Mouse (Mus musculus): ENCODE measurements at regions not wholly inside any gene's neighbourhood (a gene's known extent, or its start where the extent isn't known, plus 50 kb on each side); places are given as distances from the start of the nearest gene placed in this dataset.

DNA sequence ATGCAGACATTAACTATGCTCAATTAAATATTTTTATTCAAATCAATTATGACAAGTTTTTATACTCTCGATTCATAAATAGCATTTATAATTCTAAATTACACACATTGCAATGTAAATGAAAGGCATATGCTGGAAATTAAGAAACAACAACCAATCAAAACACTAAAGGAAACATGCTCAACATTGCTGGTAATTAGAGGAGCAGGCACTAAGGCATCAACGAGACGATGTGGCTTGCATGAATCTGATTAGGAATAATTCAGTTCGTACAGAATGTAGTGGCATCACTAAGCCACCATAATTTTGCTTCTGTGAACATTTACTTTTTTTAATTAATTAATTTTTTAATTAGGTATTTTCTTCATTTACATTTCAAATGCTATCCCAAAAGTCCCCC lies 266.2 kb upstream of the Marcks start:
- Histone ChIP-seq H3K4me3 (no peak overlapping the region), H3K4me2 (replicated peaks) (no peak overlapping the region), H3K27me3 (replicated peaks) (no peaks in the 10 kb centered on the region), H3K4me1 (no peaks in the 10 kb centered on the region), H3K9me3 (no peaks in the 10 kb centered on the region), H3K36me3 (no peaks in the 10 kb centered on the region), H3K27ac (no peak overlapping the region), H3K9ac (no peak overlapping the region)
- 92% methylated on average over 4 of the region's 4 CpGs for WGBS
- ATAC-seq (ENCODE audit: low FRiP score, low read depth) = no peak

GRCm38 (mm10) chr10:37404407-37404806 lies 265.7 kb upstream of the Marcks start:
- H3K27me3 ChIP-seq (replicated peaks) = no peaks in the 10 kb centered on the region
- no peaks in the 10 kb centered on the region for H3K36me3 ChIP-seq
- no peak for ATAC-seq (ENCODE audit: low FRiP score, low read depth)
- H3K4me3 ChIP-seq = no peak overlapping the region
- H3K4me2 ChIP-seq (replicated peaks) = no peak overlapping the region
- no peaks in the 10 kb centered on the region for H3K9me3 ChIP-seq
- no peaks in the 10 kb centered on the region for H3K4me1 ChIP-seq
- no peak overlapping the region for H3K27ac ChIP-seq
- H3K9ac ChIP-seq = no peak overlapping the region

DNA sequence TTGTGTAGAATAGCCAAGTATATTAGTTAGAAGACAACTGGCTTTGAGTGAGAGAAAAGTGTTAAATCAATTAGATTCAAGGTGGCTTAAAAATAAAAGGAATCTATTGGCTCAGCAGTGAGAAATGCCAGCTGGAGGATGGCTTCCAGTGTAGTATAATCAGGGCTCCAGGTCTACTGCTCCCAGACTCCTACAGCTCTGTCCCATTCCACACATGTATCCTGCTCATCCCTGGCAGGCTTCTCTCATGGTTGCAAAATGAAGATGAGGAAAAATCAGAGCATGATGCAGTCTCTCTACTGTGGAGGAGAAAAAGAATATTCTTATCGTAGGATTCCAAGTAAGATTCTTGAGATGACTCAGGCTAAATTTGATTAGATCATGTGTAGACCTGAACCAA lies 263.7 kb upstream of the Marcks start:
- no peak overlapping the region for H3K9ac ChIP-seq
- no peaks in the 10 kb centered on the region for H3K9me3 ChIP-seq
- no peaks in the 10 kb centered on the region for H3K27me3 ChIP-seq (replicated peaks)
- H3K27ac ChIP-seq = no peak overlapping the region
- ATAC-seq (ENCODE audit: low FRiP score, low read depth) = no peak
- WGBS = 96% methylated on average over 1 of the region's 1 CpGs
- H3K36me3 ChIP-seq = no peaks in the 10 kb centered on the region
- H3K4me2 ChIP-seq (replicated peaks) = no peak overlapping the region
- H3K4me1 ChIP-seq = peaks cover 4% of the 10 kb centered on the region
- no peak overlapping the region for H3K4me3 ChIP-seq

DNA sequence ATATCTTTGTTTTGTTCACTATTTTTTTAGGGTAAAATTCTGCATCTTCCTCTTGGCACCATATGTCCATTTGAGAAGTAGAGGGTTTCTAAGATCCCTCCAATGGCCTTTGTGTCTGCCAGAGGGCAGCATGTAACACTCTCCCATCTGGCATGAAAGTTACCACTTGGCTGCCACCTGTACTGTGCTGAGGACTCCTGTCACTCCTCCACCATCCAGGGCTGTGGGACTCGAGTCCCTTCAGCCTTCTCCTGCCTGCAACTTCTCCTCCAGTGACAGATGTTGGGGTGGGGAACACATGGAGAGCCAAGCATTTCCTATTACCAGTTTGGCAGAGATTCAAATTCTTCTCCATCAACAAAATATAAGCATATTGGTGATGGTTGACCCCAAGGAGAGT lies 262.3 kb upstream of the Marcks start:
- no peaks in the 10 kb centered on the region for H3K27me3 ChIP-seq (replicated peaks)
- H3K4me1 ChIP-seq = peaks cover 8% of the 10 kb centered on the region
- H3K9me3 ChIP-seq = no peaks in the 10 kb centered on the region
- WGBS = 56% methylated on average over 1 of the region's 1 CpGs
- H3K4me3 ChIP-seq = no peak overlapping the region
- no peak overlapping the region for H3K27ac ChIP-seq
- H3K9ac ChIP-seq = no peak overlapping the region
- no peak for ATAC-seq (ENCODE audit: low FRiP score, low read depth)
- H3K4me2 ChIP-seq (replicated peaks) = no peak overlapping the region
- H3K36me3 ChIP-seq = no peaks in the 10 kb centered on the region

GRCm38 (mm10) chr10:37400379-37400778 lies 261.7 kb upstream of the Marcks start:
- H3K36me3 ChIP-seq = no peaks in the 10 kb centered on the region
- 0 out of 2 replicates have a peak overlapping the region, but pooled peaks have one; percentile 8 for H3K4me2 ChIP-seq (replicated peaks)
- no peak overlapping the region for H3K27ac ChIP-seq
- H3K27me3 ChIP-seq (replicated peaks) = no peaks in the 10 kb centered on the region
- peaks cover 8% of the 10 kb centered on the region for H3K4me1 ChIP-seq
- ATAC-seq (ENCODE audit: low FRiP score, low read depth) = no peak
- WGBS = 12% methylated on average over 4 of the region's 4 CpGs
- H3K4me3 ChIP-seq = no peak overlapping the region
- no peaks in the 10 kb centered on the region for H3K9me3 ChIP-seq
- no peak overlapping the region for H3K9ac ChIP-seq

- 0 out of 2 replicates have a peak overlapping the region, but pooled peaks have one; percentile 42 for H3K9ac ChIP-seq
- peak; percentile 96 for ATAC-seq (ENCODE audit: low FRiP score, low read depth)
- WGBS = under 1% methylated on average over 18 of the region's 18 CpGs
These were observed 258.7 kb upstream of the Marcks start for GRCm38 (mm10) chr10:37397271-37397991.

DNA sequence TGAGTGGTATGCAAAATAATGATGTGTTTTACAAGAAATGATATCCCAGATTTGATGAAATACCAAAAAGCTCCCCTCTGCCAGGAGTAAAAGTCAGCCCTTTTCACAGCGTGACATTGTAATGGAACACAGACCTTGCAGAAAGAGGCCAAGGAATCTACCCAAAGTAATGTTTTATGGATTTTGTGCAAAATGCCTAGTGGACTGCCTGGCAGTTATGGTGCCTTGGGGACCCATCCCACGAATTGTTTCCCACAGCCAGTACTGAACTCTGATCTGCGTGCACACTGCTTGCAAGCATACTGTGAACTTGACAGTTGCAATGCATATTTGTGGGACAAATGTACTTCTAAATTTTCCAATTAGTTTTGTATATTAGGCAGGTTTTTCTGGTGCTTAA lies 251.3 kb upstream of the Marcks start:
- Histone ChIP-seq H3K4me1 (0 out of 2 replicates have a peak, but pooled peaks cover 3% of the 10 kb centered on the region), H3K27ac (no peak overlapping the region), H3K4me3 (no peak overlapping the region), H3K36me3 (no peaks in the 10 kb centered on the region), H3K9ac (no peak overlapping the region), H3K9me3 (no peaks in the 10 kb centered on the region), H3K27me3 (replicated peaks) (no peaks in the 10 kb centered on the region), H3K4me2 (replicated peaks) (no peak overlapping the region)
- 42% methylated on average over 3 of the region's 3 CpGs for WGBS
- no peak for ATAC-seq (ENCODE audit: low FRiP score, low read depth)

More at GRCm38 (mm10) chr10:37397271-37397991, 258.7 kb upstream of the Marcks start:
- Histone ChIP-seq H3K36me3 (no peaks in the 10 kb centered on the region), H3K9me3 (no peaks in the 10 kb centered on the region), H3K4me3 (peak overlapping the region; percentile 29), H3K27ac (peak overlapping the region; percentile 50; the same call in 1 of the 2 replicates), H3K4me1 (peaks cover 8% of the 10 kb centered on the region), H3K4me2 (replicated peaks) (peak overlapping the region; percentile 59), H3K27me3 (replicated peaks) (no peaks in the 10 kb centered on the region)

DNA sequence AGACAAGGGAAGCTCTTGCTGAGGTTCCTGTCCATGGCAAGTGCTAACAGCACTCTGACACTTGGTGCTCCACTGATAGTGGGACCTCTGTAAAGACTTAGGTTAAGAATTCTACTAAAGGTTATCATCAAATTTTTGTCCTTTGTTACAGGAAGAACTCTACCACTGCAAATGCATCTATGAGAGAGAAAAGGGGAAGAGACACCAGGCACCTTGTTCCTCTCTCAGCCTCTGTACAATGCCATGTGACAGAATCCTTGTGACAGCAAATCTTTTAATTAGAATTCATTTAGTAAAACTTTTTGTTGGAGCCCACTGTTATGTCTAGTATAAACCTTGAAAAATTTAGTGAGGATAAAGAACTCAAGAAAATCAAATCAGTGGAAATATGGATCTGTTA lies 247.5 kb upstream of the Marcks start:
- H3K9ac ChIP-seq = no peak overlapping the region
- no peak for ATAC-seq (ENCODE audit: low FRiP score, low read depth)
- H3K4me1 ChIP-seq = 0 out of 2 replicates have a peak, but pooled peaks cover 3% of the 10 kb centered on the region
- no peak overlapping the region for H3K4me2 ChIP-seq (replicated peaks)
- H3K9me3 ChIP-seq = no peaks in the 10 kb centered on the region
- no peaks in the 10 kb centered on the region for H3K27me3 ChIP-seq (replicated peaks)
- no peak overlapping the region for H3K4me3 ChIP-seq
- H3K36me3 ChIP-seq = no peaks in the 10 kb centered on the region
- H3K27ac ChIP-seq = no peak overlapping the region

DNA sequence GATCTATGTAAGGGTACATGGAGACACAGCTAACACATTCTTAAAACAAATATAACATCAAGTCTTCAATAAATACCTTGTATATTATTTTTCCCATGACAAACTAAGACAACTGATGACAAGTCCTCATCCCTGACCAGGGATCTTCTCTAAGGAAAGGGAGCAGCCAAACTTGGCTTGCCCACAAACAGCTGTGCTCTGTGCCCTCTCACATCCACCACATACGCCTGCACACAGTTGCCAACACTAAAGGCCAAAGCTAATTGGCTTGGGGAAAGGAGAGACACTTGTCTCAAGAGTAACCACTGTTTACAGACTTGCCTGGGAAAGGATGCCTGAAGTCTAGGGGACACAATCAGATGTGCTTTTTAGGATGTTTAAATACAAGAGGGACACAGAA lies 241.3 kb upstream of the Marcks start:
- WGBS = 70% methylated on average over 1 of the region's 1 CpGs
- Histone ChIP-seq H3K27me3 (replicated peaks) (no peaks in the 10 kb centered on the region), H3K4me2 (replicated peaks) (no peak overlapping the region), H3K9ac (no peak overlapping the region), H3K4me3 (no peak overlapping the region), H3K36me3 (no peaks in the 10 kb centered on the region), H3K27ac (no peak overlapping the region), H3K4me1 (peaks cover 6% of the 10 kb centered on the region; the same call in 1 of the 2 replicates), H3K9me3 (no peaks in the 10 kb centered on the region)
- no peak for ATAC-seq (ENCODE audit: low FRiP score, low read depth)

DNA sequence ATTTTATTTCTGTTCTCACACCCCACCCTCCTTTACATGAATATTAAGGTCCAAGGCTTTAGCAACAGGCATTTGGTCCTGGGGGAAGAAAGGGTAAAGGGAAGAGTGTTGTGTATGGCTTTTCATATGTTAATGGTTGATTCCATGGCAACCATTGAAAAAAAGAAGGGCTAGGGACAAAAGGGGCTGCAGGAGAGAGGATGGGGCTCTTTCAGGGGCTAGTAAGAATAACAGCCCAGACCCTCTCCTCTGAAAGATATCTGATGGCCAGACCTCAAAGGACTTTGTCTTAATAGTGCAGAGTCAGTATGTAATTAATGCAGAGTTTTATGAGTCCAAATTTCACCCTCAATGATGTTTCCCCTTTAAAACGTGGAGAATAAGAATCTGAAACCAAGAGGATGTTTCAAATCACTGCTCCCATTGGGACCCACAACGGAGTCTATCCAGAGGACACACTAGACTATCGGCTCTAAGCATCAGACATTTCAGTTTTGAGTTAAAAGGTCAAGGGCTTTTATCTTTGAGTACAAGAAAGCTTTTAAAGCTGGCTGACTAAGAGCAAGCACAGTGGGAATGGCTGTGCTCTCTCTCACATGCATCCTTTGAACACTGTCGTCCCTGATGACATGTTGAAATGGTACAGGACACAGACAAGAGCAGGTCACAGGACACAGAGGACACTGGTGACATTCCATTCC lies 239.4 kb upstream of the Marcks start:
- Histone ChIP-seq H3K4me1 (peaks cover 6% of the 10 kb centered on the region; the same call in 1 of the 2 replicates), H3K27ac (no peak overlapping the region; the same call in 1 of the 2 replicates), H3K4me2 (replicated peaks) (peak overlapping the region; percentile 38), H3K9ac (no peak overlapping the region), H3K9me3 (no peaks in the 10 kb centered on the region), H3K27me3 (replicated peaks) (no peaks in the 10 kb centered on the region), H3K36me3 (no peaks in the 10 kb centered on the region), H3K4me3 (no peak overlapping the region)
- peak; percentile 94 for ATAC-seq (ENCODE audit: low FRiP score, low read depth)
- WGBS = 5% methylated on average over 4 of the region's 4 CpGs

GRCm38 (mm10) chr10:37377258-37378001 lies 238.7 kb upstream of the Marcks start:
- Histone ChIP-seq H3K9me3 (no peaks in the 10 kb centered on the region), H3K27ac (no peak overlapping the region), H3K27me3 (replicated peaks) (no peaks in the 10 kb centered on the region), H3K9ac (no peak overlapping the region), H3K36me3 (no peaks in the 10 kb centered on the region), H3K4me1 (peaks cover 6% of the 10 kb centered on the region; the same call in 1 of the 2 replicates), H3K4me2 (replicated peaks) (0 out of 2 replicates have a peak overlapping the region, but pooled peaks have one; percentile 38), H3K4me3 (no peak overlapping the region)
- ATAC-seq (ENCODE audit: low FRiP score, low read depth) = peak; percentile 22
- 83% methylated on average over 1 of the region's 1 CpGs for WGBS

DNA sequence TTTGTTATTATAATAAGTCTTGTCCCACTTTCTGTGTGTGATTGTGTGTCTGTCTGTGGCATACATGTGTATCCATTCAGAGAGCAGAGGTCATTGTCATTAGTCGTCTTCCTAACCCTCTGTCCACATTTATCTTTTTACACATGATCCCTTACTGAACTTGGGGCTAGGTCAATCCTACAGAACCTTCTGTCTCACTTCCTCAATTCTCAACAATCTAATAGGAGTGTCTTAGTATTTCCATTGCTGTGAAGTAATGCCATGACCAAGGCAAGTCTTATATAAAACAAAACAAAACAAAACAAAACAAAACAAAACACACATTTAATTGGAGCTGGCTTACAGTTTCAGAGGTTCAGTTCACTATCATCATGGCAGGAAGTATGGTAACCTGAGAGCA lies 237.5 kb upstream of the Marcks start:
- peaks cover 6% of the 10 kb centered on the region; the same call in 1 of the 2 replicates for H3K4me1 ChIP-seq
- H3K4me3 ChIP-seq = no peak overlapping the region
- H3K36me3 ChIP-seq = no peaks in the 10 kb centered on the region
- H3K27me3 ChIP-seq (replicated peaks) = no peaks in the 10 kb centered on the region
- H3K4me2 ChIP-seq (replicated peaks) = no peak overlapping the region
- H3K27ac ChIP-seq = no peak overlapping the region
- H3K9ac ChIP-seq = no peak overlapping the region
- ATAC-seq (ENCODE audit: low FRiP score, low read depth) = no peak
- H3K9me3 ChIP-seq = no peaks in the 10 kb centered on the region
- WGBS = 84% methylated on average over 1 of the region's 1 CpGs
